In the genomic region with DNA sequence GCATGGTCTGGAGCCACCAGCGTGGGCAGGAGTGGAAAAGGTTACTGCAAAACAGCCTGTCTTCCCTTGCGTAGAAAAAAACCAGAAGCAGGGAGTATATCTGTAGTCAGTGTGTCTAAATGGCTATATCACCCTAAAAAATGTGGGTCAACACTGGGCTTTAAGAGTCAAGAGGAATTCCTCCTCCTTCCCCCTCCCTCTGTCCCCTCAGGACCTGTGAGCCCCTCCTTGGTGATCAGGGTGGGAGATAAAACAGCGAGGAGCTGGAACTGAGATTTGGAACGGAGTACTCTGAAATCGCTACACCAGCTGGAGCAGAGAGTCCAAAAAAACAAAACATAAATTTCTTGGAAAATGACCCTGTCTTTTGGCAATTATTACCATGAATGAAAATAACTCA, we compare ENCODE assay signal across 10 mouse cellular contexts. TPM values are rescaled to one million over a fixed set of nuclear protein-coding genes. Genes with fewer than 3 reads are reported as not detected.
DNase-seq lines count a peak whose midpoint lies in the region; ATAC-seq lines count a peak whose summit lies in the region.
"Had no signal": no experiment of that assay in that cellular context is flagged by ENCODE, and none has a peak within 500 bp of the region (broad histone marks: within the 10 kb centered on the region; RNA-seq: fewer than 3 reads in every experiment).

No protein-coding gene starts in this region.

- peak overlapping the region; percentile 38 for H3K4me2 ChIP-seq in lung, embryonic 16.5 days (ENCODE audit: low read depth, low read length)
- H3K4me2 ChIP-seq in heart, embryonic 14.5 days (ENCODE audit: low read length) = peak overlapping the region; percentile 58
- no peak overlapping the region for H3K4me2 ChIP-seq in midbrain, embryonic 13.5 days (replicated peaks)
- H3K4me2 ChIP-seq: hindbrain, embryonic 14.5 days had no signal

- H3K9me3 ChIP-seq in lung, embryonic 16.5 days (ENCODE audit: control insufficient read depth, low read length) = no peaks in the 10 kb centered on the region
- H3K9me3 ChIP-seq in heart, embryonic 14.5 days (ENCODE audit: control insufficient read depth, low read length) = no peaks in the 10 kb centered on the region
- no peaks in the 10 kb centered on the region for H3K9me3 ChIP-seq in midbrain, embryonic 13.5 days

- H3K9ac ChIP-seq in lung, embryonic 16.5 days (ENCODE audit: low read length) = 0 out of 2 replicates have a peak overlapping the region, but pooled peaks have one; percentile 37
- no peak overlapping the region for H3K9ac ChIP-seq in heart, embryonic 14.5 days (ENCODE audit: low read length)
- no peak overlapping the region for H3K9ac ChIP-seq in midbrain, embryonic 13.5 days (replicated peaks)
- H3K9ac ChIP-seq: hindbrain, embryonic 14.5 days had no signal

- H3K27me3 ChIP-seq in lung, embryonic 16.5 days (ENCODE audit: control insufficient read depth, insufficient read depth, low read depth, low read length) = no peaks in the 10 kb centered on the region
- H3K27me3 ChIP-seq in heart, embryonic 14.5 days (ENCODE audit: control insufficient read depth, insufficient read depth, low read length) = no peaks in the 10 kb centered on the region
- no peaks in the 10 kb centered on the region for H3K27me3 ChIP-seq in midbrain, embryonic 13.5 days

- peaks cover 13% of the 10 kb centered on the region for H3K4me1 ChIP-seq in lung, embryonic 16.5 days (replicated peaks; ENCODE audit: control insufficient read depth, insufficient read depth, low read length)
- H3K4me1 ChIP-seq in heart, embryonic 14.5 days (ENCODE audit: control insufficient read depth in 2 of 2, insufficient read depth in 2 of 2, low read length in 2 of 2) = peaks cover 5 to 18% of the 10 kb centered on the region in 2 experiments; a peak in 2 of 4 replicates
- no peaks in the 10 kb centered on the region for H3K4me1 ChIP-seq in midbrain, embryonic 13.5 days (replicated peaks)

- no peak for DNase-seq in frontal cortex, postnatal 10 days (ENCODE audit: low spot score in 2 of 2)
- DNase-seq in lung, postnatal 4 days = no peak
- peak; percentile 10 for DNase-seq in skeletal muscle tissue, adult 2 months (ENCODE audit: low read depth, low spot score)
- DNase-seq: cerebellum, adult 11 months had no signal

- H3K36me3 ChIP-seq in lung, embryonic 16.5 days (ENCODE audit: control insufficient read depth, insufficient read depth, low read length) = no peaks in the 10 kb centered on the region
- H3K36me3 ChIP-seq in heart, embryonic 14.5 days (ENCODE audit: control insufficient read depth, insufficient read depth, low read length) = no peaks in the 10 kb centered on the region
- H3K36me3 ChIP-seq in midbrain, embryonic 13.5 days = no peaks in the 10 kb centered on the region

- H3K4me3 ChIP-seq in lung, embryonic 16.5 days (ENCODE audit: low read length) = no peak overlapping the region
- no peak overlapping the region for H3K4me3 ChIP-seq in heart, embryonic 14.5 days (ENCODE audit: control insufficient read depth in 1 of 2, insufficient read depth in 1 of 2, low read depth in 1 of 2, low read length in 2 of 2)
- no peak overlapping the region for H3K4me3 ChIP-seq in midbrain, embryonic 13.5 days (replicated peaks)

- 15% methylated on average over 5 of the region's 5 CpGs for WGBS in lung, embryonic 16.5 days
- 53% methylated on average over 5 of the region's 5 CpGs for WGBS in heart, embryonic 14.5 days
- 91% methylated on average over 5 of the region's 5 CpGs for WGBS in midbrain, embryonic 13.5 days

- peak overlapping the region; percentile 70; the same call in 1 of the 2 replicates for H3K27ac ChIP-seq in lung, embryonic 16.5 days (ENCODE audit: low read length)
- no peak overlapping the region for H3K27ac ChIP-seq in heart, embryonic 14.5 days (replicated peaks in 1 of 2; ENCODE audit: control insufficient read depth in 1 of 2, insufficient read depth in 1 of 2, low read depth in 2 of 2, low read length in 2 of 2)
- no peak overlapping the region for H3K27ac ChIP-seq in midbrain, embryonic 13.5 days
- H3K27ac ChIP-seq: hindbrain, embryonic 14.5 days had no signal

- ATAC-seq in frontal cortex, adult (ENCODE audit: low TSS enrichment) = peak; percentile 23; the same call in 1 of the 2 replicates
- ATAC-seq in lung, embryonic 16.5 days (ENCODE audit: low read depth) = peak; percentile 70
- ATAC-seq in heart, embryonic 14.5 days (ENCODE audit: insufficient number of reproducible peaks, insufficient read depth, low FRiP score, low read depth) = no peak
- no peak for ATAC-seq in midbrain, embryonic 13.5 days
- ATAC-seq in inflammation-experienced regulatory T-cells, adult 6 months = no peak

RNA-seq across cellular contexts. Expression of gene Dennd1b, which starts 50.3 kb away (rescaled TPM):
- polyA plus RNA-seq in lung, embryonic 16.5 days (2015; fragmentation: Nextera tagmentation; extraction: Ambion mirVana) = 7.0 and 9.1 TPM in 2 replicates
- 16.8 and 18.6 TPM in 2 replicates for polyA plus RNA-seq in heart, embryonic 14.5 days (2014; fragmentation: Nextera tagmentation; extraction: Ambion mirVana)
- 13.0 and 13.1 TPM in 2 replicates for polyA plus RNA-seq in midbrain, embryonic 13.5 days (2015; fragmentation: Nextera tagmentation; extraction: Ambion mirVana)
- polyA plus RNA-seq in inflammation-experienced regulatory T-cells, adult 6 months (2017; shearing (Covaris generic)) = 10 to 100 TPM; 21.6 to 24.5 (median 22.3) TPM

RNA-seq across cellular contexts. Expression of gene 2310009B15Rik, which starts 56.3 kb away (rescaled TPM):
- 48.1 and 53.7 TPM in 2 replicates for polyA plus RNA-seq in lung, embryonic 16.5 days (2015; fragmentation: Nextera tagmentation; extraction: Ambion mirVana)
- polyA plus RNA-seq in heart, embryonic 14.5 days (2014; fragmentation: Nextera tagmentation; extraction: Ambion mirVana) = 30.5 and 40.3 TPM in 2 replicates
- 50.8 and 53.7 TPM in 2 replicates for polyA plus RNA-seq in midbrain, embryonic 13.5 days (2015; fragmentation: Nextera tagmentation; extraction: Ambion mirVana)
- 10 to 100 TPM; 11.9 to 18.4 (median 14.3) TPM for polyA plus RNA-seq in inflammation-experienced regulatory T-cells, adult 6 months (2017; shearing (Covaris generic))

Comparison
In these comparisons a context has a peak if more than half of its experiments do, and no peak if none do; other contexts are left out.
1. ATAC-seq: peak in frontal cortex, adult (single experiment) and lung, embryonic 16.5 days (single experiment); none in heart, embryonic 14.5 days (single experiment), midbrain, embryonic 13.5 days (single experiment) and inflammation-experienced regulatory T-cells, adult 6 months (single experiment).